Mouse (Mus musculus): ENCODE results near the gene 1110032F04Rik. TPM values are rescaled to one million over a fixed set of nuclear protein-coding genes. Genes with fewer than 3 reads are reported as not detected.
"Not testable (repeated sequence)": the region's sequence is repeated elsewhere in the genome, so short reads cannot be mapped to it uniquely, and the experiment has no call there.

Gene 1110032F04Rik
- 1 to 10 TPM; 6.5 to 8.3 TPM for total RNA-seq (2021)

DNA sequence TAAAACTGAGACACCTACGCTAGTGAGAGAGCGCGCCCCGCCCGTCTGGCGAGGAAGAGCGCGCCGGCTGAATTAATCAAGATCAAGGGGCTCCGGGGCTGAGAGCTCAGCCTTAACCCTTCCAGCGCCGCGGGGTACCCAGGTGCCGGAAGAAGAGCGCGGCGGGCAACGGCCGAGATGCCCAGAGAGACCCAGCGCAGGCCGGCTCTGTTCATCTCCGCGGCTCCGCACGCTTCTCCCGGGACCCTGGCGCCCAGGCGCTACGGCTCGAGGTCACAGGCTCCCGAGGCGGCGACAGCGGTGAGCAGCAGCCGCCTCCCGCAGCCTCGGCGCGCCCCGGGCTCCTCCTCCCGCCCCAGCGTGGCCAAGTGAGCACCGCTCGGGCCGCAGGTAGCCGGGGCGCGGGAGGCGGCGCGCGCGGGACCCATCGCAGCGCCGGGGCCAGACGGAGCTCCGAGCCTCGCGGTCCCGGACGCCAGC is at the start of gene 1110032F04Rik:
Gene 1110032F04Rik (plus strand): TSS at position 376 of the 480 bp plus-strand sequence.
- intact Hi-C loops (cut with DNase I), result loop anchor here (5.0 kb wide), 1 partner anchor 112 kb away; no protein-coding TSS in a partner anchor
- DNase-seq, result peak; percentile 65

DNA sequence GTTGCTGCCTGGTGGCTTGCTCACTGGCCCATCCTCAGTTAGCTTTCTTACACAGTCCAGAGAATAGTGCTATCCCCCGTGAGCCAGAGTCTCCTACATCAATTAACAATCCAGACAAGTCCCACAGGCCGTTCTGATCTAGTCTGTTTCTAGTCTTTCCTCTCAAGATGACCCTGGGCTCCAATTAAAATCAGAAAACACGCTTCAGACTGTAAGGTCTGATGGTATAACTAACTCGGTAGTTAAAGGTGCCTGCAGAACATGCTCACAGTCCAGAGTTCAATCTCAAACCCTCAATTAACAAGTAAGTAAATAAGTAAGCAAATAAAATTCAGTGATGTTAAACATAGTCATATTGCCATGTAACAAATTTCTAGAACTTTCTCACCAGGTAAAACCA is 48.0 kb upstream of the 1110032F04Rik start:
- intact Hi-C loops (cut with DNase I), result no loop called here
- DNase-seq, result no peak

DNA sequence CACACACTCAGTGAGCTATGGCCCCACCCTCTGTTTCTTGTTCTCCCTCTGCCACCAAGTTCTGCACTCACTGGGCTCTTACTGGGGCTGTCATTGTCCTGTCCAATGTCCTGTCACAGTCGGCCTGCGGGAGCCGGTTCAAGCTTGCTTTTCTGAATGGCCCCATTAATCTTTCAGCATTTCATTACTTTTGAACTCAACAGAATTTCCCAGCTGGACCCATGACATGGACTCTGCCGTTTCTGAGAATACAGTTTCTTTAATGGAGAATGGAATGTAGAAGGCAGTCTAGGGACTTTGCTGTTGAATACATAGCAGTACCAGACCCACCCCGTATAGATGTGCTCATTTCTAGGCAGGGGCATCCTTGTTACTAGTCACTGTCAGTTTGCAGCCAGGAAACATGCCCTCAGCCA is 47.5 kb upstream of the 1110032F04Rik start:
- intact Hi-C loops (cut with DNase I), result no loop called here
- DNase-seq, result peak; percentile 52

DNA sequence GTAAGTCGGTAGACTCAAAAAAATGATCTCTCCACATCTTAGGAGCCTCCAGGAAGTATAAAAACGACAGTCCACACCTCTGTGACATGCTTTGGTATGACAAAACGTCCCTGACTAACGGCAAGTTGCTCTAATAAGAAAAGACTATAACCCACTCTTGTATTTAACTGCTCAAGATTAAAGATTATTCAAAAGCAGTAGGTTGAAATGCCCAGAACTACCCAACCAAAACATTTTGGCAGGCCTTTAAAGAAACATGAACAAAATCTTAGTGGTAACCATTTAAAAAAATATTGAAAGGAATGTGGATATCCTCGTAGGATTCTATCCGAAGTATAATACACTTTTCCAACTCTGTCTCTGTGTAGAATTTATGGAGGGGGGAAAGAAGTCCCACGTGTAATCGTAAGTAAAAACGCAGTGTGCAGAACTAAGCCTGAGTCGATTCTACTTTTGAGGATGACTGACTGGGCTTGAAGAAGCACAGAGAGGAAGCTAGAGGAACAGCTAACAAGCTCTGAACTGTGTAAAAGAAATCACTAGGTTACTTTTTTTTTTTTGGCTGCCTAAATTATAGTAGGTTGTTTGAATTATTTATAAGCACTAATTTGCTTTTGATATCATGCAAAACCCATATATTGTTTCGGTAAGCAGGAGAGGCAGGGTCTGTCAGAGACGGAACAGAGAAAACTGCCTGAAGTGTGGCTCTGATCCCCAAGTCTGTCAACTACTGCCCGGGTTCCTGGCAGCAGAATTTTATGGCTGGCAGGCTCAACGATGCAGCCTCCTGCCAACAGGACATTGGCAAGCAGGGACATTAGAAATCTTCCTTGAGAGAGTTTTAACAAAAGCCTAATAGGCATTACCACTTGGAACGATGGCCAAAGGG is 45.3 kb upstream of the 1110032F04Rik start:
- intact Hi-C loops (cut with DNase I), result no loop called here
- peak; percentile 89 for DNase-seq

DNA sequence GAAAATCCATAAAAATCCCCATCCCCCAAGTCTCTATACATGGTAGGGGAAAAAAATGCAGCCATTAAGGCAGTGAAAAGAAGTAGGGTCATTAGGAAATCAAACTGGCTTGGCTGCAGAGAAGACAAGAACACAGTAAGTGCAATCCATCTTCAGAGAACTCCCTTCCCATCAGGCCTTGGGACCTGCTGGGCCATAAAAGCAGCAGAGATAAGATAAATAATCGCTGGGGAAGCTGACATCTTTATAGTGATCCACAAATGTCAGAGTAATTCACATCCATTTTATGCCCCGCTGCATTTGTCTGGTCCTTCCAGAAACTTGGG is 44.7 kb upstream of the 1110032F04Rik start:
- intact Hi-C loops (cut with DNase I), result no loop called here
- DNase-seq, result no peak

DNA sequence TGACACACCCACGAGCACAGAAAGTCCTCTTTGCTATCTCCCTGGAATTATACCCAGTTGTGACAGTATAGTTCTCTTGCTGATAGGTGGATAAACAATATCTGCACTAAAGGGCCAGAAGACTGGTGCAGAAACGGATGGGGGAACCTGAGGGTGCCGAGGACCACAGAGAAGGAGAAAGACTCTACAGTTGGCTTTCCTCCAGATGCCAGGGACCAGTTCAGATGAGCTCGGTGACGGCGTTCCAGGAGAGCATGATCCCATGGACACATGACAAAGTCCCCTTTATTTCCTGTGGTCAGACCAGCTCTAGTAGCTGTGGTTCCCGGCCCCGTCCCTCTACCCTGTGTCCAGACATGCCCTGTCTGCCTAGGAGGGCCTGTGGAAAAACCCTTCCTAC is 44.2 kb upstream of the 1110032F04Rik start:
- intact Hi-C loops (cut with DNase I), result no loop called here
- peak; percentile 37 for DNase-seq

DNA sequence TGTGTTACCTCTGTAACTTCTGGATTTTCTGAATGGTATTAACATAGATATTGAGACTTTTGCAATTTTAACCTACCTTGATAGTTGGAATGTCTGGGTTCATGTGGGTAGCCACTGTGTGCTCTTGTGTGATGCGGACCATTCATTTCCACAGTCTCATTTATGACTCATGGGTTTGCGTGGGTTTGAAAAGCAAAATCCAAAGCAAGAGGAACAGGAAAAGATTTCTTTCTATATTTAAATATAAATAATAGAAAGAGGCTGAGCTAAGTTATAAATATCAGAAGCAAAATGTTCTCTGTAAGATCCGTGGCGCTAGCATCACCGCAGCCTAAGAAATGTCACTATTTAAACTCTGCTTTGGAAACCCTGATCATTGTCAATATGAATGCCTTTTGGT is 41.7 kb upstream of the 1110032F04Rik start:
- no peak for DNase-seq
- intact Hi-C loops (cut with DNase I), result no loop called here

DNA sequence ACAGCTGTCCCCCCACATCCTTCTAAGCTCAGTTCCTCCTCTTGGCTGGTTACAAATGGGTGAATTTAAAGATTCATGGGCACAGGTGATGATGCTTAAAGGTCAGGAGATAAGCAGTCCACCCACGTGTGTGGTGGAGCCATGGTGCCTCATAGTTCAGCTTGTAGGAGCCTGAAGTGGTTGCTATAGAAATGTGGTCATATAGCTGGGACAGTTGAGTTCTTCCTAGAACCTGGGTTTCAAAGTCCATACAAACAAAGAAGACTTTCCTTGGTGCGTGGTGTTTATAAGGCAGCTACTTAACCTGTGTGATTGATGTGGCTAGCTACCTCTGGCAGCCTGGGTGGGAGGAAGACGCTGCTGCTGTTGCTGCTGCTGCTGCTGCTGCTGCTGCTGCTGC is 39.4 kb upstream of the 1110032F04Rik start:
- intact Hi-C loops (cut with DNase I), result no loop called here
- no peak for DNase-seq

DNA sequence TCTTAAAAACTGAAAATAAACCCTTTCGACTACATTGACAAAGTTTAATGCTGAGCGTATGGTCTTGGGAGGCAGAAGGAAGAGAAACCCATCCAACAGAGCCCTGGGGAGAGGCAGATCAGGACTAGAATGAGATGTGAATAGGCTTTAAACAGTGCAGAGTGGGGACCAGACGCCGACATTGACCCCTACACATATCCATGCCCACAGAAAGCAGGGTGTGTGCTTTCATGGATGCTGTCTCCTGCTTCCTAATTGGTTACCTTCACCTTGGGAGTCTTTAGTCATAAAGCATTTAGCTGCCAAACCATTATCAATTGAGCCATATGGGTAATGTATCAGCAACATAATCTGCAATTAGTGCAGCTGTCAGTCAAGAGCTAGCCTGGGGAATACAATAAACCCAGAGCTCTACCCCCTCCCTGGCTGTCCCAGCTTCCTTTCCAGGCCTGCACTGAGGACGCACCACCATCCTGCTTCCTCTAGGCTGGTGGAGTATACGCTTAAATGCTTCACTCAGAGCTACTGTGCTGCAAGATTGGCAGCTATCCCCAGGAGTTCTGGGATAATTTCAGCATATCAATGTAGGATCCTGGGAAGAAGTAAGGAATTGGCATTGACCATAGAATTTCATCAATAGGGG is 32.4 kb upstream of the 1110032F04Rik start:
- intact Hi-C loops (cut with DNase I), result no loop called here
- DNase-seq, result no peak

DNA sequence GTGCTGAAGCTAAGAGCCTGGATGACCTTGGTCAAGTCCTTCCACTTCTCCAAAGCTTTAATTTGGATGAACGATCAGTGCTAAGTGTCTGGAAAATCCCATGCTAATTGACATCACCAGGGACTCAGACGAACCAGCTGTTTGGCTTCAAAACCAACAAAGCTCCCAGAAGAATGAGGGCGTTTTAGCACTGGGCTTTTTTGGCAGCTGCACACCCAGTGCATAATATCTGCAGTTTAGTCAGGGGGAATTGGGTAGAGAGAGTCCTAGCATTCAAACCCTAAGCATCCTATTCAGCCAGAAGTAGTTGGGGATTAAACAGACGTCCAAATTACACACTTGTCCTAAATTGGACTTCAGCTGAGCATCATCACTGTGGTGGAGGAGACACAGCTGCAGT is 29.2 kb upstream of the 1110032F04Rik start:
- intact Hi-C loops (cut with DNase I), result no loop called here
- DNase-seq, result no peak

DNA sequence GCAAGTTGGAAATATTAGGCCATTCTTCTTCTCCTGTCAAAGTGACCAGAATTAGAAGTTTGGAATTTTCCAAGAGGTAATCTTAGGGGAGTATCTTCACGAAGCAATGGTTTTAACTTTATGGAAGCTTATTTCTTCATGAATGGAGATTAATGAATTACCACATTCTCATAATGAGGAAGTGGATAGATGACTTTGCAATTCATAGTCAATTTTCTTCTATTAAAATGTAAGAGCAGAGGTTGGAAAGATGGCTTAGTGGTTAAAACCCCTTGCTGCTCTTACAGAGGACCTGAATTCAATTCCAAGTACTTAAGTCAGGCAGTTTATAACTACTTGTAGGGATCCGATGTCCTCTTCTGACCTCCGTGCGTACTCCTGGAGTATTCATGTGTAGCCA is 25.4 kb upstream of the 1110032F04Rik start:
- no peak for DNase-seq
- intact Hi-C loops (cut with DNase I), result no loop called here

DNA sequence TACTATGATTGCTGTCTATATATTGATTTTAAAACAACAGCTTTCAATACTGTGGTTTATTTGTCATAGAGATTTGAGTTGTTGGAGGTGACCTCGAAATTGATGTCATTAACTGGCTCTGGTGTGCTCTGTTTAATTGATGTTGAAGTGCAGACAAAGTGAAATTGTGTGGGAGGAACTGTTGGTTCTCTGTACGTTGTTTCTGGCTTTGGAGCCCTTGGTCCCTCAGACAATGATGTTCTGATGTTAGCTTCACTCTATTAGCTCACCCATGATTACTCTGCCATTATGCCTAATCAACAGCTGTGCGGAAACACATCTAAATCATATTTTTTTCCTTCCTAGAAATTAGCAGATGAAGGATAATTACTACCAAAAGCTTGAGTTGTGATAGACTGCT is 21.1 kb upstream of the 1110032F04Rik start:
- intact Hi-C loops (cut with DNase I), result no loop called here
- no peak for DNase-seq

DNA sequence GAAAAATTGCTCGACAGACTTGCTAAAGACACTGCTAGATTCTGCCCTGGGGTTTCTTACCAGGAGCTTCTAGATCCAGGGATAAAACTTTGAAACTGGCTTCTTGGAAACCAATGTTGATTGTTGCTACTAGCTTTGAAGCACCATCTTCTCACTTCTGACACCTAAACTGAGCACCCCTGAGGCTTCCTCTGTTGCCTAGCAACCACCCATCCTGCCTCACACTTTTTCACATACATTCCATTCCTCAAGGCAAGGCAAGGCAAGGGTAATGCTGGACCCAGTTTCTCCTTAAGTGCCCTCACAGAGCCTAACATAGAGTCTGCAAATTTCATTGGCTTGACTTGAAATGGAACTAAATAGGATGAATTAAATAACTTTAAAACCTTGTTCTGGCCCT is 17.0 kb upstream of the 1110032F04Rik start:
- DNase-seq, result no peak
- intact Hi-C loops (cut with DNase I), result no loop called here

DNA sequence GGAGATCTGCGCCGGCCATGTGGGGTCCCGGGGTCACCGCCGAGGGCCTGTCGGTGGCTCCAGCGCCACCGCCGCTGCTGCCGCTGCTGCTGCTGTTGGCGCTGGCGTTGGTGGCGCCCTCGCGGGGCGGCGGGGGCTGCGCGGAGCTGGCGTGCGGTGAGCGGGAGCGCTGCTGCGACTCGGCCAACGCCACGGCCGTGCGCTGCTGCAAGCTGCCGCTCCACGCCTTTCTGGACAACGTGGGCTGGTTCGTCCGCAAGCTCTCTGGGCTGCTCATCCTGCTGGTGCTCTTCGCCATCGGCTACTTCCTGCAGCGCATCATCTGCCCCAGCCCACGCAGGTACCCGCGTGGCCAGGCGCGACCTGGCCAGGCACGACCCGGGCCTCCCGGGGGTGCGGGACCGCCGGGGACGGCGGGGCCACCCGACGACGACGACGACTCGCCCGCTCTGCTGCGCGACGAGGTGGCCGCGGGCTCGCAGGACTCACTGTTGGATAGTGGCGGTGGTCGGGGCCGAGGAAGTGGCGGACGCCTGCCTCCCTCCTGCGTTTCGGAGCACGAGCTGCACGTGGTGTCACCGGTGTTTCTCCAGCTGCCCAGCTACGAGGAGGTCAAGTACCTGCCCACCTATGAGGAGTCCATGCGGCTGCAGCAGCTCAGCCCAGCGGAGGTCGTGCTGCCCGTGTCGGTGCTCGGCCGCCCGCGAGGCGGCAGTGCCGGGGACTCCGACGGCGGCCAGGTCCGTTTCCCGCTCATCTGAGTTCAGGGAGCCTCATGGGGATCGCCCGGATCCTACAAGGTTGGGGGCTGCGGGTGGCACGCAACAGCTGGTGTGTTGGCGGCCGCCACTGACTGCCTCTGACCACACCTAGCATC is 543 bp downstream of the 1110032F04Rik start:
- intact Hi-C loops (cut with DNase I), result loop anchor here (5.0 kb wide), 1 partner anchor 113 kb away; no protein-coding TSS in a partner anchor

DNA sequence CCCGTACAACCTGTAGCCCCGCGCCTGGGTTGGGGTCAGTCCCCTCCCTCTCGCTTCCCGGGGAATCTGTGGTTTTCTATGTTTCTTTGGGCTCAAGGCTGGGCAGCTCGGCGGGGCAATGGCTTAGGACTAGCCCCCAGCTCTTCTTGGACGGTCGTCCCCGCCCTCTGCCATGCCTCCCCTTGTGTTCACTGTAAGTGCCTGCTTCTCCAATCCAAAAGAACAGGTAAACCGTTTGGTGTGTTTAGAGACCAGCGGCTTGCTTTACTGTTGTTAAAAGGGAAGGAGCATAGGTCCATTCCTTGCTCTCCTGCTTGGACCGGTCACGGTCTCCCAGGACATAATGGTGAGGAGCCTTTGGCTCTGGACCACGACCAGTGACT is 1.2 kb downstream of the 1110032F04Rik start:
- intact Hi-C loops (cut with DNase I), result no loop called here
- DNase-seq, result peak; percentile 20

More for the DNA sequence above, 543 bp downstream of the 1110032F04Rik start:
- peak; percentile 45 for DNase-seq

DNA sequence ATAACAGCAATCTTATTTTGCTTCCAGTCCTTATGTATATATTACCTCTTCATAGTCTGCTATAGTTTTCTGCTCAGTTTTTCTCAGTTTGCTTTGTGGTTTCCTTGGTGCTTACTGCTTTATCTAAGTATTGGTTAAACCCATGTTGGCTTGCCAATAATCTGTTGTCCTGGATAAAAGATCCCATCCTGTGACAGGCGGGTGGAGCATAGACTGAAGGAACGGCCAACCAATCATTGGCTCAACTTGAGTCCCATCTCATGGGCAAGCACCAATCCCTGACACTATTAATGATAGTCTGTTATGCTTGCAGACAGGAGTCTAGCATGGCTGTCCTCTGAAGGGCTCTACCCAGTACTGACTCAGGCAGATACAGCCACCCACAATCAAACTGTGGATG is 4.7 kb downstream of the 1110032F04Rik start:
- DNase-seq, result no peak
- intact Hi-C loops (cut with DNase I), result no loop called here

DNA sequence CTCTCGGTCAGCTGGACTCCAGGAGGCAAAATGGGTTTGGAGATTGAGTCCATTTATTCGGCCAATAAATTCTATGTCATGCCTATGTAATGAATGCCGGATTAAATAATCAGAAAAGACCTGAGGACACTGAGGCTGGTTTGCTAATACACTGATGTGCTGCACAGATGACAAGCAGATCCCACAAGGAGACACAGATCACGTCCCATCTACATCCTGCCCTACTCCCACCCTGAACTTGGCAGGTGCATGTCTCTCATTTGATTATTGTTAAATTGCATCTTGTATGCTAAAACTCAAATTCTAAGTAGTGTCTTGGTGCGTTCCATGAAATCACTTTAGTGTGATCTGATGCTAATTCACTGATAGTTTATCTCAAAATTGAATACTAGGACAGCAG is 17.5 kb downstream of the 1110032F04Rik start:
- no peak for DNase-seq
- intact Hi-C loops (cut with DNase I), result no loop called here

DNA sequence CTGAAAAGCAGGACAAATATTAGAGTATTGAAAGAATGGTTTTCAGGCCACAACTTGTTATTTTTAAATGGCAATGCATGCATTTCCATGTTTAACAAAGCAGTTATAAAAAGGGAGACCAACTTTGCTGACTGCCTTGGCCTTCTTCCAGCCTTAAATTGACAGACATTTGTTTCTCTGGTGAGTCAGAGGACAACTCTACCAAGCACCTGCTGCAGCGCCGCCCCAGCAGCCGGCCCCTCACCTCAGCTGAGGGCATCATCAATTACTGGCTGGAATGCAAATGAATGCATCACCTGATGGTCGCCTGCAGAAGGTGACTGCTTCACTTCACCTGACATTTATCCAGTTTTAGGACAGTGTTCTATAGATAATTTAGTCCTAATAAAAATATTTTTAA is 26.0 kb downstream of the 1110032F04Rik start:
- no peak for DNase-seq
- intact Hi-C loops (cut with DNase I), result no loop called here

DNA sequence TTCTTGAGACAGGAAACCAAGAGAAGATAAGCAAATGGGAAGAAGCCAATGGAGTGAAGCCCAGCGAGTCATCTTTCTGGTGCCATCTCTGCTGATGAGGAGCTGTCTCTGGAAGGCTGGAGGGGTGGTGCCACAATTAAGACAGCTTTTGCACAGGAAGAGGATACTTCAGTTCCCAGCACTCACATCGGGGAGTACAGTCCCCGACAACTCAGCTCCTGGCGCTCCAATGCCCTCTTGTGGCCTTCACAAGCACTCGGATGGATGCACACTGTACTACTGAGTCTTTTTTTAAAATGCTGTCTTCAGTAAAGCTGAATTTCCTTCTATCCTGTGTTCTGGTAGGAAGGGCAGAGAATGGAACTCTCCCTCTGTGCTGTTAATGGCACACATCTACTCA is 27.8 kb downstream of the 1110032F04Rik start:
- DNase-seq, result no peak
- intact Hi-C loops (cut with DNase I), result no loop called here

DNA sequence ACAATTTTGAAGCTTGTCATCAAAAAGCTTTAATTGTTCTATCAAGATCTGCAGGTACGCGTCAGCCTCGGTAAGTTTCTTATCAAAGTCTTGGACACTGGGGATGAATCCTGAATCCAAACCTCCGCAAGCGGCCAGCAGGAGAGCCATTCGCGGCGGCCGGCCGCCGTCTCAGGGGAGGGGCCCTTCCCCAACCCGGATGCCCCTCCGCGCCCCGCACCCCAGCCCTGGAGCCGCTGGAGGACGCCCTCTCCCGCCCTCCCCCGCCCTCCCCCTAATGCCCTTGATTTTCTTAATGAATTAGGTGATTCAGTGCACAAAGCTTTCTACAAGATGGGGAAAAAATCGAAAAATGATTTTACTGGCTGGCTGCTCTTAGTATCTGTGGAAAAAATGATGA is 33.2 kb downstream of the 1110032F04Rik start:
- DNase-seq; intact Hi-C loops (cut with DNase I): not testable (repeated sequence)

All from left cerebral cortex, postnatal 4 days (tissue).